Mouse (Mus musculus): ENCODE data around the gene S100a10.
A peak's percentile ranks its signal among the peaks of the same experiment; 100 is the strongest.
"Not testable (repeated sequence)": the region's sequence is repeated elsewhere in the genome, so short reads cannot be mapped to it uniquely, and the experiment has no call there.

S100a10 gene

DNA sequence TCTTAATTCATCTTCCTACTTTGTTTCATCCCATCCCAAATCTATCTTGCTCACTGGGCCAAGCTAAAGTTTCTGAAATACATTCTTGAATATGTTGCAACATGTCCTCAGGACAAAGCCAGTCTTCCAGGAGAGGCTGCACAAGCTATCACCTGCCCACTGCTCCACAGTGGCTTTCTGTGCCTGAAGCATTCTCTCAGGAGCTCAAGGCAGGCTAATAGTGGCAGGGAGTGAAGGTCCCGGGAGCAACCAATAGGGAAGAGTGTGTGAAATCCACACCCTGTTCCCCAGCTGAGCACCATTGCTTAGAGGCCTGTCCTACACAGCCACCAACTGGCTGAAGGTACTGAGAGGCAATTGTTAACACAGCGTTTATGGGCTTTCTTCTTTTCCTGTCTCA is 26.1 kb downstream of the S100a10 start:
- no peak for DNase-seq (ENCODE audit: low spot score)

DNA sequence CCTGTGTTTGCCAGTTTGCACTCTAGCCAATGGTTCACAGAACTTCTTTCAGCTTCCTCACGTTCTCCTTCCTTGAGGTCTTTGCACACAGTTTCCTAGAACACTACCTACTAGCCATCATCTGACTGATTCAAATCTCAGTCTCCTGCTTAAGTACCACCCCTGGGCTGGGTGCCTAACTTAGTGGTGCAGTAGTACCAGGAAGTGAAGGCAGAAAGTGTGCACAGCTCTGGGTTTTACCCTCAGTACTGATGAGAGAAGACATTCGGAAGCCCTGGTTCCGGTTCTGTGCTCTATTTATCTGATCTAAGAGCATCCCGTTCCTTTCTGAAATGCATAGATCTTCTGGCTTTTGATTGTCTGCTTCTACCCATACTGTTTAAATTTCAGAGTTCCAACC is 26.8 kb downstream of the S100a10 start:
- no peak for DNase-seq (ENCODE audit: low spot score)

DNA sequence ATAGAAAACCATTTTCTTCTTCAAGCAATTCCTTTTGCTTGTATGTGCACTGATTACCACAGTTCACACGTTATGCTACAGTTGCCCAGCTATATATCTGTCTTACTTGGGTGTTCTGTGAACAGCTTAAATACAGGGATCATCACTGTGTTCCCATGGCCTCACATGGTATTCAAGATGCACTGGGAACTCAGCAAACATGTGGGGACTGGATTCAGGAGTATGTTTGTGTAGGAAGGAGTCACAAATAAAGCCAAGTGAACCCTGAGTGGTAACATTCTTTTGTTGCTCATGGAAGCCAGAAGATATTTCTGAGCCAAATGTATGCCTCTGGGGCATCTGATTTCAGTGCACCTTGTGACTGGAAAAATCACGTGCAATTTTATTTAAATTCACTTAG is 28.2 kb downstream of the S100a10 start:
- no peak for DNase-seq (ENCODE audit: low spot score)

DNA sequence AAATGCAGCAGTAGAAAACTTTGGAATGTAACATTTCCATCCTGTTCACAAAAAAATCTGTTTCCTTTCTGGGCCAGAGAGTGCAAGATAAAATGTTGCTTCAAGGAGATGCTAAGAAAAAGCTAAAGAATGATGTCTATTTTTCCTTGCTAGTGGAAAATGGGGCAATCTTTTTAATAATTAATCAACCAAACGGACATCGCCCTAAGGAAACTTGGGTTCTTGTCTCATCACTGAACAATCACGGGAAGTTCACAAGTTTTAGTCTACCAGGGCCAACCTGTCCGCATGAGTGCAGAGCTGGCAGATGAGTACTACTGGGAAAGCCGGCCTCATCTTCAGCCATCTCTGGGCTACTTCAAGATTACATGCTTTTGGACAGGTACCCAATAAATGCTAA is 34.7 kb downstream of the S100a10 start:
- no peak for DNase-seq (ENCODE audit: low spot score)

DNA sequence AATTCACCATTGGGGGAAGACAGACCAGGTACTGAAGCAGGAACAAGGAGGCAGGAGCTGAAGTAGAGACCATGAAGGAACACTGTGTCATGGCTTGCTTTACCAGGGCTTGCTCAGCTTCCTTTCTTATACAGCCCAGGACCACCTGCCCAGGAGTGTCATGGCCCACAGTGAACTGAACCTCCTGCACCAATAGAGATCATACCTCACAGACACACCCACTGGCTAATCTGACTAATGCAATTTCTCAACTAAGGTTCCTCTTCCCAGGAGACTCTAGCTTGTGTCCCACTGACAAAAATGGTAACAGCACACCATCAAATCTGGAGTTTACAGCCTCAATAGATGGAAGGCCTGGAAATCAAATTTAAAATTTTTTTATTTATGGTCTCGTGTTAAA is 35.4 kb downstream of the S100a10 start:
- DNase-seq (ENCODE audit: low spot score), result no peak

DNA sequence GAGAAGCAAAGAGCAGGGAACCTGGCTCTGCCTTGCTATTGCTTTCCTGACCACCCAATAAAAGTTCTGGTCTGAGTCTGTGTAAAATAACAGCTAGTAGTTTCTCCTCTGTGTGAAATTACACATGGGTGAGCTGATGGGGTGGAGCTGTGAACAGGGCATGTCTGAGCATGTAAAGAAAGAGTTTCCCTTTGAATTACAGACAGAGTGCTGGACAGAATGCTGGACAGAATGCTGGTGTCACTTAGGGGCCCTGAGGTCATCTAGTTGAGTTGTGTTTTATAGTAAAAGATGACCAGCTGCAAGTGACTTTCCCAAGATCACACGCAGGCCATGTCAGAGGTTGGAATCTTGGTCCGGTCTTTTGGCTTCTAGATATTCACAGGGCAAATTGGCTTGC is 37.2 kb downstream of the S100a10 start:
- no peak for DNase-seq (ENCODE audit: low spot score)

DNA sequence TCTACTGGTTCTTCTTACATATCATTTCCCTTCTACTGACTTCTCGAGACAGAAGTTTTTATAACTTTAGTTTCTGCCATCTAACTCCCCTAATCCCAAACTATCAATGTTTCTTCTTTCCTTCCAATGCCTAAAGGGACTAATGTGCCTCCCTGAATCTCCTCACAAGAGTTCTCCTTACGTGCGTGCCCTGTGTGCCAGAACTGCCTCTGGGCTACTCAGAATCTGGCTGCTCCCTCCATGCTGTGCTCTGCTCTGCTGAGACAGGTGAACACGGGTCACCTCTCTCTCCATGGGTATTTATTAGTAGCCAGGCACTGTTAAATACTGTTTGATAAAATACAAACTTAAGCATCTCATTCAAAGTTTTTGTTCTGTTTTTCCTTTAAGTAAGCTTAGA is 38.1 kb downstream of the S100a10 start:
- DNase-seq (ENCODE audit: low spot score), result no peak

DNA sequence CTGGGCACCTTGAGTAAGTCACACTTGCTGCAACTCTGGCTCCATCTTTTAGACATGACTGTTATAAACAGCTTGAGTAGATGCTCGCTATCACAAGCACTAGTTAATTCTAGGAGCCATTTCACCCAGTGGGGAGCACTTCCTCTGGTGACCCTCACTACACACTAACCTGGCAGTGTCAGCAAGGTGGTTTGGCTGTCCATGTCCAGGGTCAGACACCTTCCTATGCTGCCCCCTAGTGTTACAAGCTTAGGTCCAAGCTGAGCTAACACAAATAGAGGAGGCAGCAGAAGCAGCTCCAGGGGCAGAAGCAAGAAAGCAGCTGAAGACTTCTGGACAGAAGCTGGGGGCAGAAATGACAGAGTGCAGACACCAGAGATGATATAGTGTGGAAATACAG is 38.6 kb downstream of the S100a10 start:
- no peak for DNase-seq (ENCODE audit: low spot score)

DNA sequence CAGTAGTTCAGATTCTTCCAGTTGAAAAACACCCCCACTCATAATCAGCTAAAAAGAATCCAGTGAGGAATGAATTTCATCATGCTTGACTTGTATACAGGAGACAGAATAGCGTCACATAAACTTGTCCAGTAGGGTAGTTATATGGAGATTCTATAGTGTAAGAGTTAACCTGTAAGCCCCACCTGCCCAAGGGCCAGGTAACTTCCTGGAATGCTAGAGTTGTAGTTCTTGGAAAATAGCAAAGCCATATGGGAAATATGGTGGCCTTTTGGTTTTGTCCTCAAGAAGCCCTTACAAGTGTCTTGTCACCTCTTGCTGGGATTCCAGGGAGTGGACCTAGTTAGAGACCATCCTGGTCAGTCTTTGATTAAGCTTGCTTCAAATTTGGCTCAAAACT is 41.8 kb downstream of the S100a10 start:
- no peak for DNase-seq (ENCODE audit: low spot score)

DNA sequence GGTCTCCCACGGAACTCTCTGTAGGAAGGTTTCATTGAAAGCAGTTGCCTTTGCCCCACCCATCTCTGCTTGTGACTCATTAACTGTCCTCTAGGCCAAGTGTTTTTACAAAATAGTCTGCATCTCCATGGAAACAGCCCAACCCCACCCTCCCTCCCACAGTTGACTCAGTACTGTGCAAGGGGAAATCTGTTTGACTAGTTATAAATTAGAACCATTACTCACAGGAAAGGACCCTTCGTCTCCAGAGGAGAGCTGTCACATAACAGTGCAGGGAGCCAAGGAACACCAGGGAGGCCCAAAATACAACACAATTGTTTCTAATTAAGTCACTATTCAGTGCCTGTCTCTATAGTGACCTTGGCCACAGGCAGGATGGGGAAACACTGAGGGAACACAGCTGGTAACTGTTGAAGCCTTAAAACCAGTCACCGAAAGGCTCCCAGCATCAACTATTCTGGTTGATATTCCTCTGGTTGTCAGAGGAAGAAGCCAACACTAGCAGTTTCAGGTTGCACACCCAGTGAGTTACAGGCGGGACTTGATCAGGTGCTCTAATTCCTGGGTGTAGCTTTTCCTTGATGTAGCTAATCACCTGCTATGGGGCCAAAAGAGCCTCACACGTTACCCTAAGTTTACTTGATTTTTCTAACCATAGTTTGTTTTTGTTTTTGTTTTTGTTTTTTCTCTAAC is 42.5 kb downstream of the S100a10 start:
- peak; percentile 19 for DNase-seq (ENCODE audit: low spot score)

DNA sequence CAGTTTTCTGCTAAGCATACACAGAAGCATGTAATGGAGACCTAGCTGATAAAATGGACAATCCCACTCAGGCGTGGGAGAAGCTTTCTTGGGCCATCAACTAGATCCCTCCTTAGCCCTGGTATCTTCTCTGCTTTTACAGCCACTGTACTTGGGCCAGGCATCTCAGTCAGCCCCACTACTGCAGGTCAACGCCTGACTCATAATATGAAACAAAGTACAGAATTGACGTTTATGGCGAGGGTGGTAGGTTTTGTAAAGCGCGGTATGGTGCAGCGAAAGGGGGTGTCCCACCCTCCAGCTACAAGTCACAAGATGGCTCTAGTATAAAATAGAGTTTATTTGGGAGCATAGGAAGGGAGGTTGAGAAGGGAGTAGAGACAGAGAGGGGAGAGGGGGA is 43.1 kb downstream of the S100a10 start:
- no peak for DNase-seq (ENCODE audit: low spot score)

DNA sequence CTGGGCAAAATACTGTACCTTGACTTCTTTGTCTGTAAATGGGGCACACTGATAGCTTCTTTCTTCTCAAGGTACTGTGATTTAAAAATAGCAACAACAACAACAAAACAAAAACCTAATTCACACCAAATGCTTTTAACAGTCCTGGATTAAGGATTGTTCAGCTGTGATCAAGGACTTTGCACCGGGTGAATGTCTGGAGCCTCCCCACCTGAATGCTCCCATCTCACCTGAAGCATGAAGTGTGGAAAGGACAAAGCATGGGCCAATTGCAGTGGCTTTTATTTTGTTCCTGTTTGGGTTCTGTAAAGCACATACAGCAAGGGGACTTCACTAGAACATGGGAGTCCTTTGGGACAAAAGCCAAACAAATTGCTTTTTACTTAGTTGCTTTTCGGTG is 45.3 kb downstream of the S100a10 start:
- DNase-seq (ENCODE audit: low spot score), result no peak

DNA sequence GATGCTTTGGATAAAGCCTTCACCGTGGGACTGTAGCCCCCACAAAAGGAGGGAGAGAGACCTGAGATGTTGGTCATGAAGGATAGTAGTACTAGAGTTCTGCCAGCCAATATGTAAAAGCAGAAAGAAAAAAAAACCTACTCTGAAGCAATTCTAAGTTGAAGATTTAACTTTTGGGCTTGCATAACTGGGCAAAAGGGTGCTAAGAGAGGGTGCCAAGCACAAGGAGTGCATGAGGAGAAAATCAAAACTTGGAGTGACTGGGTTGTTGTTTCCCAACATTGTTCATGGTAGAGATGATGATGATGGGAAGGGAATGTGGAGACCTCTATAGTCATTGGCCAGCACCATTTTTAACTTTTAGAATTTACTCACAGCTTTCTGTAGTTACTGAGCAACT is 47.0 kb downstream of the S100a10 start:
- DNase-seq (ENCODE audit: low spot score), result no peak

DNA sequence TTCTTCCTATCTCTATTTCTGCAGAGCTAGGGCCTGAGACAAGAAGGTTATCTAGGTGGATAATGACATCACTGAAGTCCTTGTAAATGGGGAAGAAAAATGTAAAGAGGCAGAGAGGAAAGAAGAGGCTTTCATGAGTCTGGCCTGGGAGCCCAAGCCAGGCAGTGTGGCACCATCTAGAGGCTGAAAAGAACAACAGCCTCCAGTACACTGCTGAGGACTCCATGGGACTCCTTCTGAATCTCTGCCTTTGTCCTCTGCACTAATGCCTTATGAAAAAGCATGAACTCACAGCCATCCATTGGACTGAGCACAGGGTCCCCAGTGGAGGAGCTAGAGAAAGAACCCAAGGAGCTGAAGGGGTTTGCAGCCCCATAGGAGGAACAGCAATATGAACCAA is 54.1 kb downstream of the S100a10 start:
- not testable (repeated sequence) for DNase-seq (ENCODE audit: low spot score)
